Mouse (Mus musculus) right cerebral cortex, postnatal 25 days (tissue): ENCODE measurements around the gene Krt6a.
"Not testable (repeated sequence)": the region's sequence is repeated elsewhere in the genome, so short reads cannot be mapped to it uniquely, and the experiment has no call there.

ENCODE experiments used
- DNase-seq: peaks from one replicate; pipeline ENCODE4 v3.0.0; 2022

Krt6a gene

GRCm38 (mm10) chr15:101694207-101694606 is at the start of gene Krt6a:
Krt6a (minus strand) TSS chr15:101694307.
- no peak for DNase-seq

DNA sequence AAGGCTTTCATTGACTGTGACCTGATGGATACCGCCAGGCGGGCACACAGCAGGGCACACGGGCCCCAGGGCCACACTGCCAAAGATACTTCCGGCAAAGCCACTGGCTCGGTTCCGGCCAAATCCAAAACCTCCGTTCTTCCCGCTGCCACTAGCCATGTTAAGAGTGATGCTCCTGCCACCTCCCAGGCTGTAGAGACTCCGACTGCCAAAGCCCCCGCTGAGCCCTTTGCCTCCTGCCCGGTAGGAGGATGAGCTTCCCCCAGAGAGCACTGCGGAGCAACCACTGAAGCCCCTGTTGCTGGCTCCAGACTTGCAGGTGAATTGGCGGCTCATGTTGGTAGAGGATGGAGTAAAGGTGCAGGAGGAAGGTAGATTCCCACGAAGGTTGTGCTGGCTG is 48.6 kb upstream of the Krt6a start, which contains the start of gene Krt71:
Gene Krt71, minus strand, starts transcription at position 399 of the 400 bp plus-strand sequence.
- no peak for DNase-seq

DNA sequence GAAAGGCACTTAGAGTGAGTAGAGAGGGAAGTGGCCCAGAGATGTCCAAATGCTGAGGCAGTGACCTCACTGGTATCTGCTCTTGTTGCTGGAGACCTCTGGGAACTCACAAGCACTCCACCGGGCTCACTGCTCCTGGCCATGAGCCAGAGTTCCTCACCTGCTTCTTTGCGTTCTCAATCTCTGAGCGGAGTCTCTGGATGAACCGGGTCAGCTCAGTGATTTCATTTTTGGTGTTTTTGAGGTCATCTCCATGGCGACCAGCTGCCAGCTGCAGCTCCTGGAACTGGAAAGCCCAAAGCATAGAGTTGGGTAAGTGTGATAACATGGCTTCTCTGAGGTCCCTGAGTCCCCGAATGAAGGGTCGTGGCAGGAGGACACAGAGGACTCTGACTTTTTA is 43.7 kb upstream of the Krt6a start:
- no peak for DNase-seq

GRCm38 (mm10) chr15:101730653-101731052 is 36.5 kb upstream of the Krt6a start:
- DNase-seq, result no peak

- DNase-seq, result no peak
Measured at GRCm38 (mm10) chr15:101724686-101725085, 30.6 kb upstream of the Krt6a start.

DNA sequence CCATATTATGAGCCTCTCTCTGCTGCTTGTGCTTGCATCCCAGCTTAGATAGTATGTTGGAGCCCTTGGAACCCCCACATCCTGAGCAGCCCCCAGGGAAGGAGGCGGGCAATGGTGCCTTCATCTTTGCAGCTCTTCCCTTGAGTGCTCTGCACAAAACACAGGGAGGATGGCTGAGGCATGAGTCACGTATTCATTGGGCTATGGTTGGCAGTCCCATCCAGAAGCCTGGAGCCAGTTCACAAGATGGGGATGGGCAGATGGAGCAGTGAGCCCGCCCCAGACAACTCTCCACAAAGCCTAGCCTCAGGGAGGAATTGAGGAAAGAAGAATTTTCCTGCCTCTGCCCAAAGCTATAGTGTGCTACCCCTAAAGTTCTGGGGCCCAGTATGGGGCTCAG is 21.7 kb upstream of the Krt6a start:
- DNase-seq, result no peak

- no peak for DNase-seq
Measured at GRCm38 (mm10) chr15:101714356-101714755, 20.2 kb upstream of the Krt6a start.

DNA sequence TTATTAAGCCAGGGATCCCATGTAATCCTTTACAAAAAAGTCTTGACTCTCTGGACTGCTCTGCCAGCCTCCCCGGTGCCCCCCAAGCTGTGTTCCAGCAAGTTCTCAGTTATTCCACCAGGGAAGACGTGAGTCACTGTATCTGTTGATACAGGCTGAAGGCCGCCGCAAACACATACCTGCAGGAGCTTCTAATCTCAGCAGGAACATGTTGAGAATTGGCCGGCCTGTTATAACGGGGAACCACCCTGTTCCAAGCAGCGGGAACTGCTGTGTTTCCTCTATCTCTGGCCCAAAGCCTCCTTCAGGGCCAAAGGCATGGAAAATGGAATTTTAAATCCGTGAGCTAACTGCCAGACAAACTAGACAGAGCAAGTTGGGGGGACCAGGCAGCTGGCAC is 19.6 kb upstream of the Krt6a start:
- no peak for DNase-seq

- no peak for DNase-seq
Measured at GRCm38 (mm10) chr15:101712720-101713119, 18.6 kb upstream of the Krt6a start, which contains the start of gene Krt5. Krt5 (minus strand) TSS chr15:101712898.

DNA sequence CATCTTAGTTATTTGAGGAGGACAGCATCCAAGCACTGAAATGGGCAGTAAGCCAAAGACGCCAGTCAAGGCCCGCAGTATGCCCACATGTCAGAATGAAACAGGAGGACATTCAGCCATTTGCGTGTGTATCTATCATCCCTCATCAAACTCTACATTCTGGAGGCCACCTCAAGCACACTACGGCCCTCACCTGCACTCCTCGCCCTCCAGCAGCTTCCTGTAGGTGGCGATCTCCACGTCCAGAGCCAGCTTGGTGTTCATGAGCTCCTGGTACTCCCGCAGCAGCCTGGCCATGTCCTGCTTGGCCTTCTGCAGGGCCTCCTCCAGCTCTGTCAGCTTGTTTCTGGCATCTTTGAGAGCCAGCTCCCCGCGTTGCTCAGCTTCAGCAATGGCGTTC is 14.6 kb upstream of the Krt6a start:
- DNase-seq, result no peak

DNA sequence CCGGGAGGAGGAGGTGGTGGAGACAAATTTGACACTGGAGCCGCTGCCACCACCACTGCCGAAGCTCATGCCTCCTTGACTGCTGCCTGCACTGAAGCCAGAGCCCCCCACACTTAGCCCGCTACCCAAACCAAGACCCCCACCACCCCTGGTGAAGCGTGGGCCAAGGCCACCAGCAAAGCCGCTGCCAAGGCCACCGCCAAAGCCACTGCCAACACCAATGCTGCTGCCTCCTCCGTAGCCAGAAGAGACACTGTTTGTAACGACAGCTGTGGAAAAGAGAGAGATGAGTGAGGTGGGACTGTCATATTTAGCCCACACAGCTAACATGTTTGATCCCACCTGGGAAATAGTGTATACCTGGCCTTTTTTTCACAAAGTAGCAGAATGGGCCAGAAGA is 13.3 kb upstream of the Krt6a start:
- no peak for DNase-seq

GRCm38 (mm10) chr15:101704066-101704465 is 10.0 kb upstream of the Krt6a start:
- DNase-seq, result no peak

DNA sequence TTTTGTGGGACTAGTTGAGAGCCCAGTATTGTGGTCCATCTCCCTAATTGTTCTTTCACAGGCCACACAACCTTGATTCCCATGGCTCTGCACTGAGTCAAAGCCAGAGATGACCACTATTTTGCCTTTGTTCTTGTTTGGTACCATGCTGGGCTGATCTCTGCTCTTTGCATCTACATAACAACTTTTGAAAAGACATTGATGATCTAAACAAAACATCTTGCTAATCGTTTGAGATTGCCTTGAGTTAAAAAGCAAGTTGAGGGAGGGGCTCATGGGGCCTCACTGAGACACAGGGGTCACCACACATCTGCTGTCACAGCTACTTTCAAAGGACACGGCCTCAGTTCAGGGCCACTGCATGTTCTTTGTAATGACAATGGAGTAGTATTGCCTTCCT is 8.3 kb upstream of the Krt6a start:
- DNase-seq, result no peak

DNA sequence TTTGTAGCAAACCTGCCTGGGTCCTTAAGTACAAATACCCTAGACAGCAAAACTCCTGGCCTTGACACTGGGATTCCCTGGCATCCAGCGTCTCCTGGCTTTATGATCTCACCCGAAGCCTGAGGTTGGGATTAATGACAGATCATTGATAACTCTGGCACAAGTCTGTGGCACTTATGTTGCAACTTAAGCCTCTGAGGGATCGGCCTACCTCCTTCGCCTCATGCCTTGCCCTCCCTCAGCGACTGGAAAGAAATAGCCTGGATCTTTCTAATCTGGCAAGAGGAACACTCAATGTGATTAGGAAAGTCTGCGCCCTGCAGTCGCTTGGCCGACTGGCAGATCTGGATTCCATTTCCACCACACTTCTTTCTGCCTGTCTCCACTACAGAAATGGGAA is 5.8 kb upstream of the Krt6a start:
- DNase-seq, result no peak

DNA sequence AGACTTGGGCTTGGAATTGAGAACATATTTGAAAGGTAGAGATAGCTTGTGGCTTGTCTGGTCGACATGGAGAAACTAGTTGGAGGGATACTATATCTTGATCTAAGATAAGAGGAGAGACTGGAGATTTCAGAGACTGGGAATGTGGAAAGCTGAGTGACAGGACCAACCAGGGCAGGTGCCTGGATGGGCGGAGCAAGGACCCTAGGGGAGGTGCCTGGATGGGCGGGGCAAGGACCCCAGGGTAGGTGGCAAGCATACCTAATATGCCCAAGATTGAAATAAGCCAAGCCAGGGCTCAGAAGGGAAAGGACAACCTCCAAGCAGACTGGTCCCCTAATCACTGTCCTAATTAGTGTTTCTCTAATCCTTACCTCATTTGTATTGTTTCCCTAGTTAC is 5.1 kb upstream of the Krt6a start:
- no peak for DNase-seq

DNA sequence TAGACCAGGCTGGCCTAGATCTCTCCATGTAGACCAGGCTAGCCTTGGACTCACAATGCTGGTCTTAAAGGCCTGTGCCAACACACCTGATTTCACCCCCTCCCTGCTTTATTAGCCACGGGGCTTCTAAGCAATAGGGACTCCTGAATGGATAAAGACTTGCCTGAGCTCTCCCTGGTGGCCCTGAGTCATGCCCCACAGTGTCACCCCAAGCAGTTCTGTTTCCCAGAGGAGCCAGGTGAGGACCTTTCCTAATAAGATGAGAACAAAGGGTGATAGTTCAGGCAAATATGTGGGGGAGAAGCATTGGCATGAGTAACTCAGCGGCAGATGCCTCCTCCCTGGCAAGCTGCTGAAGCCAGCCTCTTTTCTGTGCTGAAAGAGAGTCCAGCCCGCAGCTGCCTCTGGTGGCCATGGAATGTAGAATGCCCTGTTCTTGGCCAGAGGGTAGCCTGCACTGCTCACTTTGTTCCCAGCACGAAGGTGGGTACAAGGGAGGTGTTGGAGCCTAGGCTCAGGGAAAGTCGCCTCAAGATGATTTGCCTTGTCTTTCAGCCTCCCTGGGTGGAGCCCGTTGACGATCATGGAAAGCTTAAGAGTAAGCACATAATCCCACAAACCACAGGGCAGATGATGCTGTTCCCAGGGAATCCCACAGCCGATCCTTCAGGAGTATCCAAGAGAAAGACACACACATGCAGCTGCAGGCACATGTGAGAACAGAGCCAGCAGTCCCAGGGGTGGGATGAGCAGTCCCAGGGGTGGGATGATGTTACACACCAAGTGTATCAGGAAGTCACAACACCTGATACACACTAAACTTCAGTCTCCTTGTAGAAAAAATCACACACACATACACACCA is 3.5 kb upstream of the Krt6a start:
- DNase-seq, result no peak

DNA sequence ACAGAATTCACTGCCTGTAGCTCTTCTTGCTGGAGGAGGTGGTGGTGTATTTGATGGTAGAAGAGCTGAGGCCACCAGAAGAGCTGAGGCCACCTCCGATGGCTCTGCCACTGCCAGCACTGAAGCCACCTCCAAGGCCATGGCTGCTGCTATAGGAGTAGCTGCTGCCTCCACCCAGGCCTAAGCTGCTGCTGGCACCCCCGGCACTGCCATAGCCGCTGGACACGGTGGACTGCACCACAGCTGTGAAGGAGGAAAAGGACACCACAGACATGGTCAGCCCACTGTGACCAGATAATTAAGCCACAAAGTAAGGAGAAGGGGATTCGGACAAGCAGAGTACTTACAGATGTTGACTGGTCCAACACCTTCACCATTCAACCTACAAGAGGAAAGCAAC is 3.6 kb downstream of the Krt6a start:
- DNase-seq, result not testable (repeated sequence)

DNA sequence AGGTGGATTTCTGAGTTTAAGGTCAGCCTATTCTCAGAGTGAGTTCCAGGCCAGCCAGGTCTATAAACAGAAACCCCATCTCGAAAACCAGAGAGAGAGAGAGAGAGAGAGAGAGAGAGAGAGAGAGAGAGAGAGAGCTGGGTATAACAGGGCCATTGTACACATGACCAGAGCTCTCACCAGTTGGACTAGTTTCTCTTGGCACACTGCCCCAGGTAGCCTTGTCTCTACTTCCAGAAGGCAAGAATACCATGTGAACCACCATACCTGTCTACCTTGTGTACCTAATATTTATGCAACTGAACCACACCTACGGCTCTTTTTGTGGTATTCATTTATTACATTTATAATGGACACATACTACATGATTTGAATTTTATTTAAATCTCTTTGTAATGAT is 5.9 kb downstream of the Krt6a start:
- DNase-seq, result no peak

- DNase-seq, result no peak
Measured at GRCm38 (mm10) chr15:101680187-101680586, 13.9 kb downstream of the Krt6a start, which contains the start of gene Krt6b. Krt6b (minus strand) TSS chr15:101680287.

- DNase-seq, result no peak
Measured at GRCm38 (mm10) chr15:101675978-101676377, 18.1 kb downstream of the Krt6a start.

DNA sequence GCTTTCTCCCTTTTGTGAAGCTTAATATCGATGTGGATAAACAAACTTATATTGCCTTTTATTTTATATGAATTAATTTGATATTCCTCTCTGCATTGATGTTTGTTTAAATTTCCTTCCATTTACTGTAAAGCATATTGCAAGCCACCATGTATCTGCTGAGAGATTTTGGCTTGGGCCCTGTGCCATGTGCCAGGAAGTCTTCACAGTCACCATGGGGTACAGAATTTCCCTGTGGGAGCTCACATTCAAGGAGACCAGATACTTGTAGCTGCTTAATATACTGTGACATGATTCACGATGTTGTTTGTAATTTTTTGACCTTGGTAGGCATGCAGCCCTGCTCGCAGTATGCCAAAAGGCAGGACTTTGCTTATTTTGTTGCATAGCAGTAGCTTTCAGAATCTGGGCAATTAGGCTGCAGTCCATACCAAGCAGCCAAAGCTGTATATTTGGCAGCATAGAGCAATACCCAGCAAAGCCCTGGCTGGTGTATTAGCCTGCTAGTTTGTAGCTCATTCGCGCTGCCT is 41.3 kb downstream of the Krt6a start:
- no peak for DNase-seq

DNA sequence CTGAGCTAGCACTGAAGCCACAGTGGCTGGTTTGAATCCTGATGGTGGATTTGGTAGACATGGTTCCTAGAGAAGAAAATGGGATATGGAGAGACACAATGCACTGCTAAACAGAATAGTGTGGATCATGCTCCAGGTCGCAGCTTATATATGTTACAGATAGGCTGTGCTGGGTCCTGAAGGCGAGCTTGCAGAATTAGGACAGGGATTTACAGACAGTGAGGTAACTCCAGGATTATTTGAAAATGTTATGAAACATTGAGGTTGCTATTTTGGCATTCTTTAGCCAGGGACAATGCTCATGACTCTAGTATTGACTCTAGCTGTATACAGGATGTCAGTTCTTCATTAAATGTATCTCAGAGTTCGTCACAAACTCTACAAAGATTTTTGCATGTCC is 46.8 kb downstream of the Krt6a start, which contains the start of gene Gm5478:
Gene Gm5478, minus strand, starts transcription at position 101 of the 400 bp plus-strand sequence.
- DNase-seq, result no peak
